Mouse (Mus musculus) lung, postnatal 36 days (tissue): ENCODE results near the gene Shb.

Experiments used
- DNase-seq: peaks from one replicate; pipeline ENCODE4 v3.0.0; 2022; ENCODE audit warnings: mixed read lengths

The Shb gene

GRCm38 (mm10) chr4:45503816-45504215 lies 28.5 kb downstream of the Shb start:
- DNase-seq, result peak; percentile 51

DNA sequence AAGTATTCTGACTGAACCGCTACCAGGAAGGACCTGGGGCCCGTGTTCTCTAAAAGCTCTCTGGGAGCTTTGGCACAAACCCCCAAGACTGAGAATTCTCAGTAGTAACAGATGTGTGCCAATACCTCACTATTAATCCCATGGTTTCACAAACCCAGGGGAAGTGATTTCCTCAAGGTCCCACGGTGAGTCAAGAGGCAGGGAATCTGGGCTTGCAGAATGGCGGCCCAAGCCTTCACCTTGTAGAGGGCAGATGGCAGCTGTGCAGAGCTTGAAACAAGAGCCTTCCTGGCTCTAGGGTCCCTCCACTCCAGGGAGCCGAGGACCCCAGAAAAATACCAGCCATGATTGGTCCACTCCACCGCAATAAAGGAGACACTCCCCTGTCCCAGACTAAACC lies 28.9 kb downstream of the Shb start:
- no peak for DNase-seq

DNA sequence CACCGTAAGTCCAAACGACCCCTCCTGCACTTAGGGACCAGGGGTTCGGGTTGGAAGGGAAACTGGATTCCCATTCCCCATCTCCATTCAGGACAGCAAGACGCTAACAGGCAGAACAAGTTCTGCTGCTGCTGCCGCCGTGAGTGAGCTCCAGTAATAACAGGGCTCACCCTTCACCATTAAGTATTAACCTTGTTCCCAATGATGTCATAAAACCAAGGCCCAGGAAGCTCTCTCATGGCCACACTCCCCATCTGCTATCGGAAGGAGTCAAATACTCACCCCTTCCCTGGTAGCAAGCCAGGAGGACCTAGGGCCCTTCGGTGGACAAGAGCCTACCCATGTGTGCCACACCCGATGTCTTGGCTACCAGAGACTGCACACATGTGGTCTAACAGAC lies 30.3 kb downstream of the Shb start:
- DNase-seq, result peak; percentile 54

DNA sequence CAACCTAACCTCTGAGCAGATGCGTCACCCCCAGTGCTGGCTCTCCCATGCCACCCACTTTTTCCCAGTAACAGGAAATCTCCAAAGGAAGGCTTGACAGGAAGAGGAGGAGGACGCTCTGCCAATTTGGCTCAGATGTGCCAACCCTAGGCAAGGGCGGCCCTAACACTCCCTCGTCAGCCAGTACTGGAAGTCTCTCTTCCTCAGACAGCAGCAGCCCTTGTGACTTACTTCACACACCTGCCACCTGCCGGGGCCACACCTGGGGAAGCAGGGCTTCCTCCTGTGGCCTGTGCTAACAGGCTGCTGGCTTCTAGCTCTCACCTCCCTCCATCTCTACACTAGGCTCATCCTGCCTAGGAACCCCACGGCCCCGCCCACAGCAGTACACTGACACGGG lies 31.9 kb downstream of the Shb start:
- peak; percentile 72 for DNase-seq

DNA sequence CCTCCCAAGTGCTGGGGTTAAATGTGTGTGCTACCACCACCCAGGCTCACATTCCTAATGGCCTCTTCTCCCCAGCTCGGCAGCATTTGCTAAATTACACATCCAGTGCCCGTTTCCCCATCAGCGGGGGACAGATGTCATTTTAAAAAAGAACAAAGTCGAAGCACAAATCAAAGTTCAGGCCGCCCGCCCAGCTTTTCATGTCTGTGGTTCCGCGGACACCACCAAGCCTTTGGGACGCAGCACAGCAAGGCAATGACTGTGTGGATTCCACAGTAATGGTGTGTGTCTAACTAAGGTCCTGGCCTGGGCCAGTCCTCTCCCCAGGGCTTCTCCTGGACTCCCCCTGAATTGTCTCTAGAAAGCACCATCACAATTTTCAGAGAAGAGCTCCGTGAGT lies 32.7 kb downstream of the Shb start:
- DNase-seq, result no peak

GRCm38 (mm10) chr4:45499081-45499480 lies 33.2 kb downstream of the Shb start:
- DNase-seq, result no peak

- no peak for DNase-seq
These were observed 33.9 kb downstream of the Shb start for GRCm38 (mm10) chr4:45498345-45498744.

DNA sequence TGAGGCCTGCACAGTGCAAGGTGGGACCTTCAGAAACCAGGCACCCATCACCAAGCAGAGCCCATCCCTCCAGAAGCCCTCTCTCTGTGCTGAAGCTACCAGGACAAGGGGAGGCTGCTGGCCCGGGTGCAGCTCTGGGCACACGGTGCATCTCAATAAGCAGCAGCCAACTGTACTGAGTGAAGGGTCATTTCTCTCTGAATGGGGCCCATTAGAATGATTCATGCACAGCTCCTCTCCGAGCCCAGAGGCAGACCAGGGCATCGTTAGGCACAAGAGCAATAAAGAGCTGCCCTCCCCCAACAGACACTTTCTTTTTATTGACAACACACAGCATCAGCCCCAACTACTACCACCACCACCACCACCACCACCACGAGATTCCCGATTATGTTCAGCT lies 35.0 kb downstream of the Shb start:
- DNase-seq, result no peak

- peak; percentile 44 for DNase-seq
These were observed 36.6 kb downstream of the Shb start for GRCm38 (mm10) chr4:45495531-45496201.

DNA sequence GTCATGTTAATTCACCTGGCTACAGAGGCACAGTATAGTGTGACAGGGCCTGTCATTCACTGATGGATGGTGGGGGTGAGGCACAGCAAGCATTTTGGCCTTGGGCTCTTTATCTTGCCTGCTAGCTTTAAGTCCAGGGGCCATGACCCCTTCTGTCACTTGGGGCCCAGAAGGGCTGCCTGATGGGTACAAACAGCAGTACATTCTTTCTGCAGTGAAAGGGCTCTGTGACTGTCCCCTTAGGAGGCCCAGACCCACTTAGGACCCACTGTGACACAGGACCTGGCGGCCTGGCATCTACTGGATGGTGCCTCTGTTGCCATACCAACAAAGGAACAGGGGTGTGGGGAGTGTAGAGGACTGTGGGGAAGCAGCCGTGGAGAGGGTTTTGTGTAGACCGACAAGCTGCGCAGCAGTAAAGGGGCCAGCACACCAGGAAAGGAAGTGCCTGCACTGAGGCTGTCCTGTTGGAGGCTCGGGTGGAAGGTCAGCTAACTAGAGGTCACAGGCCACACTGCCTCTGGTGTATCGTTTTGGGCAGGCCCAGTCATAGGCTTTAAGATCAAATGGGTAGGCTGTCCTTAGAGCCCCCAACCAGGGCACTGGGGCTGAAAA lies 38.4 kb downstream of the Shb start:
- DNase-seq, result no peak

DNA sequence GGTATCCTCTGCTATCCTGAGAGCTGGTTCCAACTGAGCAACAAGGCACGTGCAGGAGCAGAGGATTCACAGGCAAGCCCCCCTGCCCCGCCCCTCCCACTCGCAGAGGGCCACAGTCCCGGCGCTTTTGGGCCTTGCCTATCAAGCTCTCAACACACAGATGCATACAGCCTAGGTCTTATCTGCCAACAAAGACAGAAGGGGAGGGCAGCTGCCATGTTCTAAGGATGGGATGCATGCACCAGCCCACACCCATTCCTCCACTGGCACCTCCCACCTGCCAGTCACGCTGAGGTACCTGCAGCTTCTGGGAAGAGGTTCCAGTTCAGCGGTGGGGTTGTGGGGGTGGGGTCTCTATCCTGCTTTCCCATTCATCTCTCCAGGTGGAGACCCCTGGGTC lies 39.2 kb downstream of the Shb start:
- no peak for DNase-seq

DNA sequence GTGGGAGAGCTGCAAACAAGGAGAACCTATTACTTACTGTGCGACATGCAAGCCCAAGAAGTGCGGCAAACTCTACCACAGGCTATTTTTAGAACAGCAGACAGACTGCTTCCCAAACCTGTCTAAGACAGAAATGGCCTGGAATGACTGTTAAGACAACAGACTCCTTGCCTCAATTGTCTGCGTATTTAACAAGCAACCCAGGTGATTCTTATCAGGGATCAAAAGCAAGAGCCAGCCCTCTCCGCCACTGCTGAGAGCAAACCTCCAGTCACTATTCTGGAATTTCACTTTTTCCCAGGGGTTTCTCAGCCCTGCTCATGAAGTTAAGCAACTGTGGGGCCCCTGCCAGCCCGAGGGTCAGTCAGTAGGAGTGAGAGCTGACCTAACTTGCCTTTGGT lies 39.6 kb downstream of the Shb start:
- DNase-seq, result peak; percentile 60

GRCm38 (mm10) chr4:45491685-45492601 lies 40.3 kb downstream of the Shb start:
- DNase-seq, result no peak

DNA sequence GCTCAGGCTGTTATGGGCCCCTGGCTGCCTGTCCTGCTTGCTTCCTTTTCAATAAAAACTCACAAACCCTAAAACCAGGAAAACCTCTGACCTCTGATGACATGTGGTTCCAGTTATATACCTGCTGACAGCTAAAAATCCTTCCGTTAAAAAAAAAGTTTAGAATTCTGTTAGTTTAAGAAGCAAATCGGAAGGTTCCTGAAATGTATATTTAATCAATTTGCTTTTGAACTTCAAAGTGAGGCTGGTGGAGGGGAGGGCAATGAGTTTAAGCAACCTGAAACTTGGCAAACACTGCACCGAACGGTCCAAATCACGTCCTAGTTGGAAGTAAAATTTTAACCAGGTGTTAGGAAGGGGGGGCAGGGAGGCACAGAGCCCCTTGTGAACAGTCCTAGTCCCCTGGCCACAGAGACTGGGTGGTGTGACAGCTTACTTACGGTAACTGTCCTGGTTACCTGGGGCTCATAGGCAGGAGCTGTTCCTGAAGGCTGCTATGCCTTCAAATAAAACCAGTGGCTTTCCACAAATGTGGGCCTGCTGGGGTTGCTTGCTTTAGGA lies 41.1 kb downstream of the Shb start:
- peak; percentile 41 for DNase-seq

DNA sequence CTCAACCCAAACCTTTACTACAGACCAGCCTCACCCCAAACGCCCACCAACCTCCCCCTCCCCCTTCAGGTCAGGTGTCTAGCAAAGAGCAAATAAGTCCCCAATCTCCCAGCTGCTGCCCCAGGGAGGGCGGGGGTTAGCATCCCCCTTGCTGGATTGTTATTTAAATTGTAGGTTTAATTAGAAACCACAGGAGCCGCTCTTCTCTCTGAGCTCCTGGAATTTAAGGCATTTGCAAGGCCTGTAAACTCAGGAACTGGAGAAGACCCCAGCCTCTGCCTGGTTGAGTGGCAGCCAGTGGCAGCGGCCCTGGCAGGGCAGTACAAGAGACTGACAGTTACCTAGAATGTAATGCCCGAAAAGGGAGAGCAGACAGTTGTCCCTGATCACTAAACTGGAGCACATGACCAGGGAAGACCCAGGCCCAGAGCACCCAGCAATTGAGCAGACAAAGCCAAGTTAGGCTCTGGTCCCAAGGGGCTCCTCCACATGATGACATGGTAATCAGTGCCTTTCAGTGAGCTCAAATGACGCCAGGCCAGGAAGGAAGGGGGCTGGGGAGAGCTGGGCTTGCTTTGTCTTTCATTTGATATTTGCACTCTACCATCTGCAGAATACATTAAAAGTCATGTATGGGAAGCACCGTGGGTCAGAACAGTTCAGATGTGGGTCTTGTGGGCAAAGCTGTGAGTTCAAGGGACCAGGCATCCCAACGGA lies 42.1 kb downstream of the Shb start:
- DNase-seq, result no peak

- peak; percentile 96 for DNase-seq
These were observed 42.9 kb downstream of the Shb start for GRCm38 (mm10) chr4:45489141-45490035.

GRCm38 (mm10) chr4:45487681-45488081 lies 44.6 kb downstream of the Shb start:
- DNase-seq, result peak; percentile 94

GRCm38 (mm10) chr4:45485024-45485423 lies 47.2 kb downstream of the Shb start:
- DNase-seq, result no peak

- no peak for DNase-seq
These were observed 48.7 kb downstream of the Shb start for GRCm38 (mm10) chr4:45483271-45484245.

DNA sequence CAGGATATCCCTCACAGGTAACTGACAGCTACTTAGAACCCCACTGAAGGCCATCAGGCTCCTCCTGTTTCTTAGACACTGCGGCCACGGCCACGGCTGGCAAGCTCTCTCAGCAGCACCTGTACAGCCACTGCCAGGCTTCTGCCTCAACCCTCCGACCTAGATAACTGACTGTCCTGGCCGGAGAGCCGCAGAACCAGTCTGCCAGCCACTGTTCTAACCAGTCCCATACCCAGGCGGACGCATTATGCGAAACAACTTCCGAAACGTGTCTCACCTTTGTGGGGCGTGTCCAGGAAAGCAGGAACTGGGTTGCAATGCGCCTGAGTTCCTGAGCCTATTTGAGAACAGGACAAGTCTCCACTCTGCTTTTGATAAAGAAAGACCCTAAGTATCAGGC lies 50.0 kb downstream of the Shb start:
- no peak for DNase-seq
